Mouse (Mus musculus): ENCODE results near the gene Ang4. TPM values are rescaled to one million over a fixed set of nuclear protein-coding genes. Genes with fewer than 3 reads are reported as not detected.
"Not testable (repeated sequence)": the region's sequence is repeated elsewhere in the genome, so short reads cannot be mapped to it uniquely, and the experiment has no call there.

The Ang4 gene
- polyA plus RNA-seq (2015; fragmentation: Nextera tagmentation; extraction: Ambion mirVana) = not detected in 2 replicates

DNA sequence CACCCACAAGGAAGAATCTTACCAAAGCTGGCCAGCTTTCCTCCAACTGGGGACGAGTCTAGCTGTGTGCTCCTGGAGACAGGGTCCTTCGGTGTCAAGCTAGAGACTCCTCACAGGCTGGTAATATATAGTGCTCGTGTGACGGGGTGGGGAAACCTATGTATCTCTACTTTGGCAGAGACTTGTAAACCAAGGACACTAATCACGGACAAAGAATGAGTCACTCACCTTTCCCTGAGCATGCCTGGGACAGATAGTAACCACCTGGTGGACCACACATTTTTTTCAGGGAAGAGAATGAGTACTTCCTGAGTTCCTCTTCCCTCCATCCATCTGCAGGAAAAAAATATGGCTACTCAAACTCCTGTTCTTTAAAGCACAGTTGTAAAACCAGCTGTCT, at the start of gene Ang4:
Ang4 (minus strand) TSS at position 101 of the 400 bp plus-strand sequence.
- Histone ChIP-seq H3K4me2 (ENCODE audit: low read depth, low read length) (no peak within 1 kb of the TSS), H3K9ac (ENCODE audit: low read length) (no peak within 1 kb of the TSS), H3K36me3 (ENCODE audit: control insufficient read depth, insufficient read depth, low read length) (no peaks in the 10 kb centered on the region), H3K27me3 (ENCODE audit: control insufficient read depth, insufficient read depth, low read depth, low read length) (no peaks in the 10 kb centered on the region), H3K9me3 (ENCODE audit: control insufficient read depth, low read length) (no peaks in the 10 kb centered on the region), H3K27ac (ENCODE audit: low read length) (no peak within 1 kb of the TSS), H3K4me1 (replicated peaks; ENCODE audit: control insufficient read depth, insufficient read depth, low read length) (no peaks in the 10 kb centered on the region), H3K4me3 (ENCODE audit: low read length) (no peak within 1 kb of the TSS)
- ATAC-seq (ENCODE audit: low read depth) = no peak
- 70% methylated on average over 5 of the region's 5 CpGs for WGBS

DNA sequence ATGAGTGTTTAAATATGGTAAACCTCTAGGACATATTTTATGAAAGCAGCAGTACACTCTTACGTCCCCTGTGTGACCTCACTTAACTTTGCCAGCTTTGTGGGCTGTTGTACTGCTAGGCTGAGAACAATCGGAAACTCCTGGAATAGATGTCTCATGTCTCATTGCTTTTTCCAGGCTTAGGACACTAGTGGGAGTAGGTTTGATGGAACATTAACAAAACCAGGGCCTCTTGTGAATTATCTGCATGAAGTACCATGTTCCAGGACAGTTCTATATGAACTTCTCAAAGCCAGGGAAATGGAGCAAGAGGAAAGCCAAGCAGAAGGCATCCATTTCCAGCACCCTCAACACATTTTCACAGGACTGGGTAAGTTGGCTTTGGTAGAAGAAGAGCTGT, 26.4 kb upstream of the Ang4 start, which contains the start of gene AY358078:
AY358078 (plus strand) TSS at position 301 of the 400 bp plus-strand sequence.
- Histone ChIP-seq H3K36me3 (ENCODE audit: control insufficient read depth, insufficient read depth, low read length) (no peaks in the 10 kb centered on the region), H3K9ac (ENCODE audit: low read length) (no peak within 1 kb of the TSS), H3K27me3 (ENCODE audit: control insufficient read depth, insufficient read depth, low read depth, low read length) (no peaks in the 10 kb centered on the region), H3K4me3 (ENCODE audit: low read length) (no peak within 1 kb of the TSS), H3K9me3 (ENCODE audit: control insufficient read depth, low read length) (no peaks in the 10 kb centered on the region), H3K4me2 (ENCODE audit: low read depth, low read length) (no peak within 1 kb of the TSS), H3K27ac (ENCODE audit: low read length) (no peak within 1 kb of the TSS), H3K4me1 (replicated peaks; ENCODE audit: control insufficient read depth, insufficient read depth, low read length) (no peaks in the 10 kb centered on the region)
- no peak for ATAC-seq (ENCODE audit: low read depth)
- 63% methylated on average over 2 of the region's 2 CpGs for WGBS

- H3K9me3 ChIP-seq (ENCODE audit: control insufficient read depth, low read length) = no peaks in the 10 kb centered on the region
- H3K4me2 ChIP-seq (ENCODE audit: low read depth, low read length) = no peak overlapping the region
- WGBS = 57% methylated on average over 2 of the region's 2 CpGs
- no peaks in the 10 kb centered on the region for H3K4me1 ChIP-seq (replicated peaks; ENCODE audit: control insufficient read depth, insufficient read depth, low read length)
- no peak overlapping the region for H3K9ac ChIP-seq (ENCODE audit: low read length)
- H3K4me3 ChIP-seq (ENCODE audit: low read length) = no peak overlapping the region
- H3K36me3 ChIP-seq (ENCODE audit: control insufficient read depth, insufficient read depth, low read length) = no peaks in the 10 kb centered on the region
- ATAC-seq (ENCODE audit: low read depth) = no peak
- no peaks in the 10 kb centered on the region for H3K27me3 ChIP-seq (ENCODE audit: control insufficient read depth, insufficient read depth, low read depth, low read length)
- H3K27ac ChIP-seq (ENCODE audit: low read length) = no peak overlapping the region
These were observed 20.7 kb upstream of the Ang4 start for GRCm38 (mm10) chr14:51794106-51794505.

DNA sequence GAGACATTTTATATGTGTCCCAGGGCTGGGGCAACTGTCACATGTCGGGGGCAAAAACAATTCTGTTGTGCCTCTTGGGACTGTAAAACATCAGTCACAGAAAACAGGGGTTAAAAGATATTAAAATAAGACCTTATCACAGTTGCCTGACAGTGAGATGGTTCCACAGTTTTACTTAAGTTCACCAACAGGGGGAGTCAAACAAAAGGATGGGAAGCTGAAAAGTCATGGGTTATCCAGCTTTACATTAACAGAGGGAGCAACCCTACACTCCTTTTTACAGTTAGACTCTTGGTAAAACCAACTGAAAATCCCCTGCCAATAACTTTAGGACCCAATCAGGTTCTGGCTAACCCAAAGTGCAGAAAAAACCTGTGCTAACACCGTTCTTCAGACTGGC, 15.8 kb upstream of the Ang4 start:
- no peak overlapping the region for H3K4me2 ChIP-seq (ENCODE audit: low read depth, low read length)
- H3K9ac ChIP-seq (ENCODE audit: low read length) = no peak overlapping the region
- no peaks in the 10 kb centered on the region for H3K4me1 ChIP-seq (replicated peaks; ENCODE audit: control insufficient read depth, insufficient read depth, low read length)
- H3K27ac ChIP-seq (ENCODE audit: low read length) = no peak overlapping the region
- no peak for ATAC-seq (ENCODE audit: low read depth)
- no peaks in the 10 kb centered on the region for H3K9me3 ChIP-seq (ENCODE audit: control insufficient read depth, low read length)
- no peaks in the 10 kb centered on the region for H3K36me3 ChIP-seq (ENCODE audit: control insufficient read depth, insufficient read depth, low read length)
- no peaks in the 10 kb centered on the region for H3K27me3 ChIP-seq (ENCODE audit: control insufficient read depth, insufficient read depth, low read depth, low read length)
- WGBS = 76% methylated on average over 2 of the region's 2 CpGs
- no peak overlapping the region for H3K4me3 ChIP-seq (ENCODE audit: low read length)

DNA sequence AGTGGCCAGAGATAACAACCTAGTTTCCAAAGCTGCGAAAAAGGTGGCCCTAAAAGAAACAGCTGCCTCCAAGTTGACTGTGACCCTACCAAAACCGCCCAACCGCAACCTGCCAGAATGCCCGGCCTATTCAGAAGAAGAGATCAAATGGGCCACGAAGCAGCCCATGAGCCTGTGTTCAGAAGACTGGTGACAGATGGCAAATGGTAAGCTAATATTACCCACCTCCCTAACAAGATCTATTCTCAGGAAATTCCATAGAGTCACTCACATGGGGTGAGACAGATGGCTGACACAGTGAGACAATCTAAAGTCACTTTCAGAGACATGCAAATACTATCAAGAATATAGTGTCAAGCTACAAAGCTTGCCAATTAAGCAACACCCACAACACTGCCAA, 13.7 kb upstream of the Ang4 start:
- no peaks in the 10 kb centered on the region for H3K9me3 ChIP-seq (ENCODE audit: control insufficient read depth, low read length)
- ATAC-seq (ENCODE audit: low read depth) = no peak
- H3K27ac ChIP-seq (ENCODE audit: low read length) = no peak overlapping the region
- no peaks in the 10 kb centered on the region for H3K4me1 ChIP-seq (replicated peaks; ENCODE audit: control insufficient read depth, insufficient read depth, low read length)
- H3K4me3 ChIP-seq (ENCODE audit: low read length) = no peak overlapping the region
- H3K4me2 ChIP-seq (ENCODE audit: low read depth, low read length) = no peak overlapping the region
- H3K9ac ChIP-seq (ENCODE audit: low read length) = no peak overlapping the region
- WGBS = 92% methylated on average over 5 of the region's 5 CpGs
- no peaks in the 10 kb centered on the region for H3K36me3 ChIP-seq (ENCODE audit: control insufficient read depth, insufficient read depth, low read length)
- H3K27me3 ChIP-seq (ENCODE audit: control insufficient read depth, insufficient read depth, low read depth, low read length) = no peaks in the 10 kb centered on the region

DNA sequence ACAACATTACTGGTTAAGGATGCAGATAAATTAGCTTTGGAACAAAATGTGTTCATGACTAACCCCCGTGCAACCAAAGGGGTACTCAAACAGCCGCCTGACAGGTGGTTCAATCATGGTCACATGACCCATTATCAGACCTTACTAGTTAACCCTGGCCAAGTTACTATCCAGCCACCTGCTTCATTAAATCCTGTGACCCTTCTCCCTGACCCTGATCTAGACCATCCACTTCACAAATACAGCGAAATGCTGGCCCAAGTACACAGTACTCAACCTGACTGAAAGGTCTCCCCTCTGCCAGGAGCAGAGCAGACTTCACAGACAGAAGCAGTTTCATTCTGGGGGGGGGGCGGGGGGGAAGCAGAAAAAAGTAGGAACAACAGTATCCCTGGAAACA, 12.9 kb upstream of the Ang4 start:
- Histone ChIP-seq H3K9me3 (ENCODE audit: control insufficient read depth, low read length) (no peaks in the 10 kb centered on the region), H3K4me3 (ENCODE audit: low read length) (no peak overlapping the region), H3K4me1 (replicated peaks; ENCODE audit: control insufficient read depth, insufficient read depth, low read length) (no peaks in the 10 kb centered on the region), H3K4me2 (ENCODE audit: low read depth, low read length) (no peak overlapping the region), H3K9ac (ENCODE audit: low read length) (no peak overlapping the region), H3K27me3 (ENCODE audit: control insufficient read depth, insufficient read depth, low read depth, low read length) (no peaks in the 10 kb centered on the region), H3K27ac (ENCODE audit: low read length) (no peak overlapping the region), H3K36me3 (ENCODE audit: control insufficient read depth, insufficient read depth, low read length) (no peaks in the 10 kb centered on the region)
- no peak for ATAC-seq (ENCODE audit: low read depth)
- WGBS = 63% methylated on average over 4 of the region's 4 CpGs

GRCm38 (mm10) chr14:51778865-51779481, 5.6 kb upstream of the Ang4 start:
- WGBS = 75% methylated on average over 4 of the region's 4 CpGs
- H3K9me3 ChIP-seq (ENCODE audit: control insufficient read depth, low read length) = no peaks in the 10 kb centered on the region
- no peak overlapping the region for H3K27ac ChIP-seq (ENCODE audit: low read length)
- H3K4me3 ChIP-seq (ENCODE audit: low read length) = no peak overlapping the region
- H3K36me3 ChIP-seq (ENCODE audit: control insufficient read depth, insufficient read depth, low read length) = no peaks in the 10 kb centered on the region
- no peaks in the 10 kb centered on the region for H3K27me3 ChIP-seq (ENCODE audit: control insufficient read depth, insufficient read depth, low read depth, low read length)
- ATAC-seq (ENCODE audit: low read depth) = no peak
- no peaks in the 10 kb centered on the region for H3K4me1 ChIP-seq (replicated peaks; ENCODE audit: control insufficient read depth, insufficient read depth, low read length)
- H3K4me2 ChIP-seq (ENCODE audit: low read depth, low read length) = no peak overlapping the region
- H3K9ac ChIP-seq (ENCODE audit: low read length) = no peak overlapping the region

DNA sequence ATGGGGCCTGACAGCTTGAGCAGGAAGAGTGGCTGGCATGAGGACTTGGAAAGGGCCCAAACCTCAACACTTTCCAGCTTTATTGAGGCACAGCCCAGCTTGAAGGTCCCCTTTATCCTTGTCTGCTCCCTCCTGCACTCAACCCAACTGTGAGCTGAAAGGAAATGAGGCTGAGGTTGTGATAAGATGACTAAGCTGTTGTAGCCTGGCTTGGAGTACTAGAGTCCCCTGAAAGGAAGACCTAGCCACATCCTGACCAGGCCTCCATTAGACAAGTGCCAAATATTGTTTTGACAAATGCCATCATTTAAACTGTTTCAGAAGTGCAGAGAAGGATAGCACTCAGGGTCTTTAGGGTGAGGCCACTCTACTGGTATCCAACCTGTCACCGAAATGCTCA, 4.4 kb upstream of the Ang4 start:
- Histone ChIP-seq H3K9me3 (ENCODE audit: control insufficient read depth, low read length) (no peaks in the 10 kb centered on the region), H3K36me3 (ENCODE audit: control insufficient read depth, insufficient read depth, low read length) (no peaks in the 10 kb centered on the region), H3K27me3 (ENCODE audit: control insufficient read depth, insufficient read depth, low read depth, low read length) (no peaks in the 10 kb centered on the region), H3K9ac (ENCODE audit: low read length) (no peak overlapping the region), H3K4me2 (ENCODE audit: low read depth, low read length) (no peak overlapping the region), H3K4me1 (replicated peaks; ENCODE audit: control insufficient read depth, insufficient read depth, low read length) (no peaks in the 10 kb centered on the region), H3K4me3 (ENCODE audit: low read length) (no peak overlapping the region), H3K27ac (ENCODE audit: low read length) (no peak overlapping the region)
- WGBS = 86% methylated on average over 1 of the region's 1 CpGs
- ATAC-seq (ENCODE audit: low read depth) = no peak

DNA sequence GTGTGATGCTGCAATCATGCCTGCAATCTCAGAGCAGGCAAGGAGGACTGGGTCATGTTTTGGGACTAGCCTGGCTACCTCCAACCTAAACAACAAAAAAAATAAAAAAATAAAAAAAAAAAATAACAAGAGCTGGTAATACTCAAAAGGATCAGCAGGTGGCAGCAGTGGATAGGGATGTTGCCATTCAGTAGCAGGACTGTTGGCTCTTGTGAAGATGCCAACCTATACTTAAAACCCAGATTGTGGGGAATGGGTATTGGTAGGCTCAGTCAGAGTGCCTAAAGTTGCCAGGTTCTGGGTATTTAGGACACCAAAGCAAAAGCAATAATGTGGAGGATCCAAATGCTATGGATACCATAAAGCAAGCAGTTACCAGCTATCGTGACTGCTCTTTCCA, 2.0 kb downstream of the Ang4 start:
- not testable (repeated sequence) for H3K4me3 ChIP-seq (ENCODE audit: low read length); H3K4me2 ChIP-seq (ENCODE audit: low read depth, low read length); ATAC-seq (ENCODE audit: low read depth); H3K27me3 ChIP-seq (ENCODE audit: control insufficient read depth, insufficient read depth, low read depth, low read length); H3K27ac ChIP-seq (ENCODE audit: low read length); H3K36me3 ChIP-seq (ENCODE audit: control insufficient read depth, insufficient read depth, low read length); H3K4me1 ChIP-seq (replicated peaks; ENCODE audit: control insufficient read depth, insufficient read depth, low read length); H3K9me3 ChIP-seq (ENCODE audit: control insufficient read depth, low read length); H3K9ac ChIP-seq (ENCODE audit: low read length)
- WGBS = 76% methylated on average over 1 of the region's 1 CpGs

- no peak overlapping the region for H3K4me3 ChIP-seq (ENCODE audit: low read length)
- WGBS = 70% methylated on average over 2 of the region's 2 CpGs
These were observed 17.4 kb downstream of the Ang4 start for GRCm38 (mm10) chr14:51755944-51756343.

More at GRCm38 (mm10) chr14:51755944-51756343, 17.4 kb downstream of the Ang4 start:
- Histone ChIP-seq H3K27ac (ENCODE audit: low read length) (no peak overlapping the region), H3K9ac (ENCODE audit: low read length) (no peak overlapping the region), H3K9me3 (ENCODE audit: control insufficient read depth, low read length) (no peaks in the 10 kb centered on the region), H3K36me3 (ENCODE audit: control insufficient read depth, insufficient read depth, low read length) (no peaks in the 10 kb centered on the region), H3K4me2 (ENCODE audit: low read depth, low read length) (no peak overlapping the region), H3K4me1 (replicated peaks; ENCODE audit: control insufficient read depth, insufficient read depth, low read length) (no peaks in the 10 kb centered on the region), H3K27me3 (ENCODE audit: control insufficient read depth, insufficient read depth, low read depth, low read length) (no peaks in the 10 kb centered on the region)
- no peak for ATAC-seq (ENCODE audit: low read depth)

All from lung, embryonic 16.5 days (tissue).